Mouse (Mus musculus) lung, postnatal 0 days (tissue): ENCODE data around the gene Ccdc107. TPM values are rescaled to one million over a fixed set of nuclear protein-coding genes. Genes with fewer than 3 reads are reported as not detected.
A peak's percentile ranks its signal among the peaks of the same experiment; 100 is the strongest.

Experiments
- ATAC-seq: fragments of 200-750 bp; cut with Nextera tagmentation; 2 replicates; pipeline ENCODE4 v1.8.0; 2017; ENCODE audit warnings: moderate library complexity
- DNase-seq: peaks from one replicate; pipeline ENCODE4 v3.0.0-alpha.2; 2016; ENCODE audit warnings: low spot score
- H3K27ac ChIP-seq: fragments of 300-500 bp; sonication (generic); 2 replicates; pipeline ENCODE4 v1.5.1; 2014; ENCODE audit warnings: antibody characterized with exemption, mild to moderate bottlenecking, low read length, mixed read lengths
- H3K27me3 ChIP-seq: fragments of 300-500 bp; sonication (generic); replicated peaks from 2 replicates; pipeline ENCODE4 v1.6.1; 2014; ENCODE audit warnings: low read length, mixed read lengths; ENCODE audit not compliant: insufficient read depth
- H3K36me3 ChIP-seq: fragments of 300-500 bp; sonication (generic); 2 replicates; pipeline ENCODE4 v1.6.1; 2014; ENCODE audit warnings: low read length, mixed read lengths; ENCODE audit not compliant: insufficient read depth
- H3K4me1 ChIP-seq: fragments of 300-500 bp; sonication (generic); 2 replicates; pipeline ENCODE4 v1.6.1; 2014; ENCODE audit warnings: antibody characterized with exemption, low read depth, low read length, mixed read lengths; ENCODE audit not compliant: insufficient read depth
- H3K4me2 ChIP-seq: fragments of 300-500 bp; sonication (generic); replicated peaks from 2 replicates; pipeline ENCODE4 v1.6.1; 2014; ENCODE audit warnings: low read depth, mild to moderate bottlenecking, low read length, moderate library complexity, mixed read lengths
- H3K4me3 ChIP-seq: fragments of 300-500 bp; sonication (generic); 2 replicates; pipeline ENCODE4 v1.5.1; 2014; ENCODE audit warnings: low read depth, low read length
- H3K9ac ChIP-seq: fragments of 300-500 bp; sonication (generic); replicated peaks from 2 replicates; pipeline ENCODE4 v1.6.1; 2014; ENCODE audit warnings: low read depth, mild to moderate bottlenecking
- H3K9me3 ChIP-seq: fragments of 300-500 bp; sonication (generic); 2 replicates; pipeline ENCODE4 v1.6.1; 2016; ENCODE audit warnings: low read length, mixed read lengths
- CTCF ChIP-seq: IDR thresholded peaks from 2 replicates; pipeline ENCODE4 v1.5.1; 2016; ENCODE audit warnings: antibody characterized with exemption, mild to moderate bottlenecking
- EP300 ChIP-seq: IDR thresholded peaks from 2 replicates; pipeline ENCODE4 v1.6.1; 2016; ENCODE audit warnings: antibody characterized with exemption, mild to moderate bottlenecking, control low read depth
- WGBS: fragments of 180-500 bp; shearing (Covaris S2); extraction: QIAGEN DNeasy Blood & Tissue Kit; methylation state at CpG from one replicate; pipeline ENCODE4 v1.1.7; 2014; 5-methylcytosine and 5-hydroxymethylcytosine counted together
- polyA plus RNA-seq: library from polyadenylated mRNA; unstranded; fragments of >200 nt; fragmentation: Nextera tagmentation; extraction: Ambion mirVana; gene quantifications from 2 replicates; pipeline ENCODE4 v1.2.1, GENCODE M21; 2015

The Ccdc107 gene
- polyA plus RNA-seq, 1 experiment from 2014 or later, result 81.0 TPM

- no peak for ATAC-seq
- WGBS, result 87% methylated on average over 10 of the region's 10 CpGs
These were observed 22.4 kb upstream of the Ccdc107 start for GRCm38 (mm10) chr4:43470301-43470700.

DNA sequence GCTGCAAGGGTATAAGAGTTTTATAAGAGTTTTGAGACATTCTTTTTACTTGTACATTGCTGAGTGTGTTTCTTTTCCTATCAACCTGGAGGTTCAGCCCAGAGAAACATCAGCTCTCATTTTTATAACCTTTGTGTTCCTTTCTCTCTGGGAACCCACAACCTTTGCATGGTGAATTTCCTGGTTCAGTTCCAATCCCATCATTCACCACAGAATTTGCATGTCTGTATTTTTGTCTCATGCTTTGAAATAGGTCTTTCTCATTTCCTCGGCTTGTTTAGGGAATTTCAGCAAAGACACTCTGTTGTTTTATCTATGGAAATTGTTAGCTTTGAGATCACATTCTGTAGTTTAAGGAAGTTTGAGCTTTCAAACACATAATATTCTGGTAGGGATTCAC is 19.1 kb upstream of the Ccdc107 start:
- Histone ChIP-seq H3K27me3 (no peaks in the 10 kb centered on the region), H3K4me2 (no peak overlapping the region), H3K9me3 (no peaks in the 10 kb centered on the region), H3K27ac (no peak overlapping the region), H3K4me3 (no peak overlapping the region), H3K9ac (no peak overlapping the region), H3K4me1 (peaks cover 3% of the 10 kb centered on the region; the same call in 1 of the 2 replicates), H3K36me3 (no peaks in the 10 kb centered on the region)
- DNase-seq (no peak), ATAC-seq (no peak)
- TF ChIP-seq EP300 (no peak), CTCF (no peak)
- WGBS, result 53% methylated on average over 1 of the region's 1 CpGs

More at GRCm38 (mm10) chr4:43470301-43470700, 22.4 kb upstream of the Ccdc107 start:
- no peak overlapping the region for H3K27ac ChIP-seq
- H3K4me3 ChIP-seq, result no peak overlapping the region
- TF ChIP-seq CTCF, result no peak
- no peak for TF ChIP-seq EP300
- H3K36me3 ChIP-seq, result no peaks in the 10 kb centered on the region
- no peak for DNase-seq
- no peak overlapping the region for H3K9ac ChIP-seq
- no peaks in the 10 kb centered on the region for H3K9me3 ChIP-seq
- H3K4me1 ChIP-seq, result no peaks in the 10 kb centered on the region
- H3K4me2 ChIP-seq, result no peak overlapping the region
- H3K27me3 ChIP-seq, result no peaks in the 10 kb centered on the region

DNA sequence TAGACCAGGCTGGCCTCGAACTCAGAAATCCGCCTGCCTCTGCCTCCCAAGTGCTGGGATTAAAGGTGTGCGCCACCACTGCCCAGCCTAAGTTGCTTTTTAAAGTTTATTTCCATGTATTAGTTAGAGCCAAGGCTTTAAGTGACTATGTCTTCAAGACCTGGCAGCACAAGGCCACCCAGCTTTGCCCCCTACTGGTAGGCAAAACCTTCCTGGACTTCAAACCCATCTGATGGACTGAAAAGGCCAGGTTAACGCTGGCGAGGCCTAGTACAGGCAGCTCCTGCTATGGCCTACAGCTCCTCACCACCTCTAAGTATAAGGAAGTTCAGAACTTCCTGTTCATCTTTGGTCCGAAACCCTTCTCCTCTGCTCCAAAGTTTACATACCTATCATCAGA is 16.1 kb upstream of the Ccdc107 start:
- WGBS, result 84% methylated on average over 6 of the region's 6 CpGs
- H3K36me3 ChIP-seq, result no peaks in the 10 kb centered on the region
- no peaks in the 10 kb centered on the region for H3K9me3 ChIP-seq
- no peak overlapping the region for H3K4me2 ChIP-seq
- DNase-seq (no peak), ATAC-seq (no peak)
- peaks cover 3% of the 10 kb centered on the region; the same call in 1 of the 2 replicates for H3K4me1 ChIP-seq
- H3K9ac ChIP-seq, result no peak overlapping the region
- TF ChIP-seq EP300, result no peak
- TF ChIP-seq CTCF, result peak; percentile 37
- H3K27me3 ChIP-seq, result no peaks in the 10 kb centered on the region
- no peak overlapping the region for H3K27ac ChIP-seq
- H3K4me3 ChIP-seq, result no peak overlapping the region

GRCm38 (mm10) chr4:43477857-43478533 is 14.7 kb upstream of the Ccdc107 start:
- H3K9ac ChIP-seq, result no peak overlapping the region
- ATAC-seq, result peak; percentile 98
- no peaks in the 10 kb centered on the region for H3K36me3 ChIP-seq
- peaks cover 3% of the 10 kb centered on the region; the same call in 1 of the 2 replicates for H3K4me1 ChIP-seq
- peak overlapping the region; percentile 24; the same call in 1 of the 2 replicates for H3K4me3 ChIP-seq
- H3K27ac ChIP-seq, result peak overlapping the region; percentile 62
- H3K4me2 ChIP-seq, result peak overlapping the region; percentile 52
- 12% methylated on average over 11 of the region's 11 CpGs for WGBS
- peak; percentile 97 for DNase-seq
- no peaks in the 10 kb centered on the region for H3K9me3 ChIP-seq
- peak; percentile 78 for TF ChIP-seq CTCF
- TF ChIP-seq EP300, result no peak
- no peaks in the 10 kb centered on the region for H3K27me3 ChIP-seq

DNA sequence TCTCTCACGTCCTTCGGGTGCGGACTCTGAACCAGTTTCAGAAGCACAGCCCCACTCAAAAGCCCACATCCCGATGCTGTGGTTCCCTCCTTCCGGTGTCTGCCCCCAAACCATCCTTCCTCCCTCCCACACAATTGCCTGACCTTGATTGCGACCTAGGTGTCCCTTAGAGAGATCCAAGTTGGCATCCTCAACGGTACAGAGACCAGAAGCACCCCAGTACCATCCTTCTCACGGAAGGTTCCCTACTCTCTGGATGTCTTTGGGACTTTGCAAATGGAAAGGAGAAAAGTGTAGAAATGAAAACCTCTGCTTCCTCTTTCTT is 14.2 kb upstream of the Ccdc107 start:
- no peaks in the 10 kb centered on the region for H3K9me3 ChIP-seq
- H3K36me3 ChIP-seq, result no peaks in the 10 kb centered on the region
- ATAC-seq (peak; percentile 3; the same call in 1 of the 2 replicates), DNase-seq (no peak)
- no peaks in the 10 kb centered on the region for H3K27me3 ChIP-seq
- TF ChIP-seq EP300, result no peak
- no peak for TF ChIP-seq CTCF
- H3K4me1 ChIP-seq, result peaks cover 3% of the 10 kb centered on the region; the same call in 1 of the 2 replicates
- peak overlapping the region; percentile 24; the same call in 1 of the 2 replicates for H3K4me3 ChIP-seq
- peak overlapping the region; percentile 52 for H3K4me2 ChIP-seq
- H3K9ac ChIP-seq, result no peak overlapping the region
- peak overlapping the region; percentile 62 for H3K27ac ChIP-seq
- 44% methylated on average over 8 of the region's 8 CpGs for WGBS

- peaks cover 3% of the 10 kb centered on the region; the same call in 1 of the 2 replicates for H3K4me1 ChIP-seq
- no peak overlapping the region for H3K4me3 ChIP-seq
- ATAC-seq, result peak; percentile 40
- H3K36me3 ChIP-seq, result no peaks in the 10 kb centered on the region
- 46% methylated on average over 24 of the region's 24 CpGs for WGBS
- TF ChIP-seq EP300 (no peak), CTCF (peak; percentile 75)
- peak overlapping the region; percentile 27; the same call in 1 of the 2 replicates for H3K4me2 ChIP-seq
- H3K27ac ChIP-seq, result no peak overlapping the region
- no peak overlapping the region for H3K9ac ChIP-seq
- H3K27me3 ChIP-seq, result no peaks in the 10 kb centered on the region
- DNase-seq, result peak; percentile 76
- H3K9me3 ChIP-seq, result no peaks in the 10 kb centered on the region
These were observed 13.5 kb upstream of the Ccdc107 start for GRCm38 (mm10) chr4:43478906-43479832.
